Mouse (Mus musculus): ENCODE results near the gene Dnm1.

GRCm38 (mm10) chr2:32306176-32306575 lies 47.0 kb downstream of the Dnm1 start:
- TF ChIP-seq CTCF (IDR thresholded peaks at IDR 0.05; ENCODE audit: insufficient read depth, low read length) (no peak), POLR2A (IDR thresholded peaks at IDR 0.05; ENCODE audit: borderline replicate concordance, extremely low read depth, low read depth, low read length) (no peak)

Data from lung, adult 2 months (tissue).